Mouse (Mus musculus) neural tube, embryonic 14.5 days (tissue): ENCODE measurements at regions not wholly inside any gene's neighbourhood (a gene's known extent, or its start where the extent isn't known, plus 50 kb on each side); places are given as distances from the start of the nearest gene placed in this dataset.

Experiments used
- ATAC-seq: fragments of 200-750 bp; cut with Nextera tagmentation; 2 replicates; pipeline ENCODE4 v1.8.0; 2017; ENCODE audit warnings: low read depth, mild to moderate bottlenecking, moderate TSS enrichment, moderate library complexity
- H3K27ac ChIP-seq: fragments of 300-500 bp; sonication (generic); 2 replicates; pipeline ENCODE4 v1.5.1; 2014; ENCODE audit warnings: low read depth, mild to moderate bottlenecking, control low read depth, low read length, moderate library complexity, mixed read lengths
- H3K27me3 ChIP-seq: fragments of 300-500 bp; sonication (generic); 2 replicates; pipeline ENCODE4 v1.6.1; 2014; ENCODE audit warnings: low read length; ENCODE audit not compliant: control insufficient read depth, insufficient read depth
- H3K36me3 ChIP-seq: fragments of 300-500 bp; sonication (generic); 2 replicates; pipeline ENCODE4 v1.6.1; 2014; ENCODE audit warnings: low read length, mixed read lengths; ENCODE audit not compliant: control insufficient read depth, insufficient read depth
- H3K4me1 ChIP-seq: fragments of 300-500 bp; sonication (generic); 2 replicates; pipeline ENCODE4 v1.6.1; 2014; ENCODE audit warnings: low read length; ENCODE audit not compliant: control insufficient read depth, insufficient read depth
- H3K4me2 ChIP-seq: fragments of 300-500 bp; sonication (generic); 2 replicates; pipeline ENCODE4 v1.6.1; 2014; ENCODE audit warnings: mild to moderate bottlenecking, low read depth, low read length, control low read depth
- H3K4me3 ChIP-seq: fragments of 300-500 bp; sonication (generic); 2 replicates; pipeline ENCODE4 v1.5.1; 2014; ENCODE audit warnings: low read depth, low read length, control low read depth, mixed read lengths
- H3K9ac ChIP-seq: fragments of 300-500 bp; sonication (generic); replicated peaks from 2 replicates; pipeline ENCODE4 v1.6.1; 2014; ENCODE audit warnings: low read depth, mild to moderate bottlenecking, control low read depth, low read length, mixed read lengths
- H3K9me3 ChIP-seq: fragments of 300-500 bp; sonication (generic); 2 replicates; pipeline ENCODE4 v1.6.1; 2016; ENCODE audit warnings: low read length; ENCODE audit not compliant: control insufficient read depth
- WGBS: fragments of 180-500 bp; shearing (Covaris S2); extraction: QIAGEN DNeasy Blood & Tissue Kit; methylation state at CpG from one replicate; pipeline ENCODE4 v1.1.7; 2014; 5-methylcytosine and 5-hydroxymethylcytosine counted together

DNA sequence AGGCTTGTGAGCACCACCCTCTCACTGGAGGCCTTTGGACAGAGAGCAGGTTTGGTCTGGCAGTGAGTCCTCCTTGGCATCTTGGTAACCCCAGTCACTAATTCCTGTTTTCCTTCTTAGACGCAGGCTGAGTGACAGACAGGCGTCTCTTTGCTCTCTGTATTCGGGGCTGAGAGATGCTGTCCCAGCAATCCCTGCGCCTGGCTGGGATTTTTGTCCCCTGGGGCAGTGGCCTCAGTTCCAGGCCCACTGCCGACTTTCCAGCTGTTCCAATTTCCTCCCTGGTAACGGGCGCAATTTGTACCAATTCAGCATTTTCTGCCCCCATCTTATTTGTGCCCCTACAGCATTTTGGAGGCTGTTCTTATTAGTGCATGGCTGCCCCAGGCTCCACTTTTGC lies 118.5 kb upstream of the Irx6 start:
- no peaks in the 10 kb centered on the region for H3K36me3 ChIP-seq
- H3K4me2 ChIP-seq, result peak overlapping the region; percentile 2; the same call in 1 of the 2 replicates
- ATAC-seq, result no peak
- no peak overlapping the region; the same call in 1 of the 2 replicates for H3K9ac ChIP-seq
- H3K27me3 ChIP-seq, result no peaks in the 10 kb centered on the region
- H3K4me3 ChIP-seq, result no peak overlapping the region
- no peak overlapping the region for H3K27ac ChIP-seq
- 49% methylated on average over 7 of the region's 7 CpGs for WGBS
- no peaks in the 10 kb centered on the region for H3K9me3 ChIP-seq
- no peaks in the 10 kb centered on the region; the same call in 1 of the 2 replicates for H3K4me1 ChIP-seq

DNA sequence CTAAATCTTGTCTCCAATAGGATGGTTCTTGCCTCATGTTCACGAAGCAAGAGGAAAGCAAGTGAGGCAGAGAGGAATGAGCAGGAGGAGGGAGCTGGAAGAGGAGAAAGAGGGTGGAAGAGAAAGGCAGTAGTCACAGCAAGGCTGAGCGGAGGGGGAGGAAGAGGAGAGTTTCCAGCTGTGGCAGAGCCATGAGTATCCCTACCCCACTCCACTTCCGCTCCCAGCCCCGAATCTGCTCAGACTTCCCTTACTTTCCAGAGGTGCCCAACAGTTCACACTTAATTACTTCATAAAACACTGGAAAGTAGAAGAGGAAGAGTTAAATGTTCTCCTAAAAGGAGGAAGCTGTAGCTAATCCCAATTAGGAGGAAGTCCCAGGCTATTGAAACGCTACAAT lies 111.6 kb upstream of the Irx6 start:
- WGBS, result 59% methylated on average over 5 of the region's 5 CpGs
- H3K9me3 ChIP-seq, result no peaks in the 10 kb centered on the region

DNA sequence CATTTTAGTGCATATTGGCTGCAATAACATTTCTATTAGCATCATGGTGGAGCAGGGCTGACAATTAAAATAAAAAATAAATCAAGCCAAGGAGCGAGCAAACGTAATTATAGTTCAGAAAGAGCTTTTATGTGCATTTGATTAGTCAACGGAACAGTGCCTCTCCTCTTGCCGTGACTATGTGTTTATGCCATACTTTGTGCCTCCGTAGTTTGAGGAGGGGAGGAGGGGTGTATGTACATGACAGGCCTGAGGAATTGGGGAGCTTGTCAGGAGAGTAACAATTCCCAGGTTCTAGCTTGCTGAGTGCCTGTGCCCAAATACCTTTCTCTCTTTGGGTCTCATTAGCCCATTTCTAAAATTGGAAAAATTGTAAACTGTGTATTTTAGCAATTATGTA lies 111.1 kb upstream of the Irx6 start:
- Histone ChIP-seq H3K9me3 (no peaks in the 10 kb centered on the region), H3K4me3 (no peak overlapping the region), H3K4me1 (no peaks in the 10 kb centered on the region), H3K27ac (no peak overlapping the region), H3K4me2 (no peak overlapping the region), H3K36me3 (no peaks in the 10 kb centered on the region), H3K9ac (no peak overlapping the region), H3K27me3 (no peaks in the 10 kb centered on the region)
- 36% methylated on average over 5 of the region's 5 CpGs for WGBS
- ATAC-seq, result peak; percentile 44; the same call in 1 of the 2 replicates

More for the DNA sequence above, 111.6 kb upstream of the Irx6 start:
- no peak overlapping the region for H3K27ac ChIP-seq
- H3K36me3 ChIP-seq, result no peaks in the 10 kb centered on the region
- ATAC-seq, result peak; percentile 56; the same call in 1 of the 2 replicates
- H3K27me3 ChIP-seq, result no peaks in the 10 kb centered on the region
- H3K4me1 ChIP-seq, result no peaks in the 10 kb centered on the region
- no peak overlapping the region for H3K4me2 ChIP-seq
- H3K4me3 ChIP-seq, result no peak overlapping the region
- H3K9ac ChIP-seq, result no peak overlapping the region

DNA sequence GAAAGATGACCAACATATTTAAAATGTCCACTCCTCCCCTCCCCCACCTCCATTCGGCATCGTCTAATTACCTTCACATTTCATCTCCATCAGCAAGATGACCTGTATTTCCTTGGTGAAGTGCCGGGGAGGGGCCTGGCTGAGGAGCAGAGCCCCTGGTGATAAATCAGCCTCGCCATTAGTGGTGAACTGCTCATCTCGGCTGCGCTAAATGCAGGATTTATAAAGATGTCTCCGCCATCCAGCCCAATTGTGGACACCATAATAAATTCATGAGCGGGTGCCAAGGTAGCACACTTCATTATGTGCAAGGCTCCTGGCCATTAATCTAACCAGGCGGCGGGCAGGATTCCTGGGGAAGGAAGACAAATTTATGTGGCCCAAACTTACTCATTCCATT lies 104.4 kb upstream of the Irx6 start:
- Histone ChIP-seq H3K36me3 (no peaks in the 10 kb centered on the region), H3K4me3 (no peak overlapping the region), H3K4me1 (no peaks in the 10 kb centered on the region), H3K9ac (no peak overlapping the region), H3K4me2 (peak overlapping the region; percentile 11; the same call in 1 of the 2 replicates), H3K9me3 (no peaks in the 10 kb centered on the region), H3K27ac (no peak overlapping the region), H3K27me3 (no peaks in the 10 kb centered on the region)
- ATAC-seq, result peak; percentile 70; the same call in 1 of the 2 replicates
- 31% methylated on average over 10 of the region's 10 CpGs for WGBS

DNA sequence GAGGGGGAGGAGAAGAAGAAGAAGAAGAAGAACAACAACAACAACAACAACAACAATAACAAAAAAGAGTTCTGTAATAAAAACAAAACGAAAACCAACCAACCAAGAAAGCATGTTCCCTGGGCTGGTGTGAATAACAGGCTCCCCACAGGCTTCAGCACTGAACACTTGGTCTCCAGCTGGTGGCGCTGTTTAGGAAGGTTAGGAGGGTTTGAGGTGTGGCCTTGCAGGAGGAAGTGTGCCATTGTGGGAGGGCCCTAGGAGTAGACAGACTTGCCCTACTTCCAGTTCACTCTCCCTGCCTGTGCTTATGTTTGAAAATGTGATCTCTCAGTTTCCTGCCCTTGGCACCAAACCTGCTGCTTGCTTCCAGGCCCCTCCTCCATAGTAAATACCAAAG lies 94.6 kb upstream of the Irx6 start:
- 68% methylated on average over 2 of the region's 2 CpGs for WGBS

DNA sequence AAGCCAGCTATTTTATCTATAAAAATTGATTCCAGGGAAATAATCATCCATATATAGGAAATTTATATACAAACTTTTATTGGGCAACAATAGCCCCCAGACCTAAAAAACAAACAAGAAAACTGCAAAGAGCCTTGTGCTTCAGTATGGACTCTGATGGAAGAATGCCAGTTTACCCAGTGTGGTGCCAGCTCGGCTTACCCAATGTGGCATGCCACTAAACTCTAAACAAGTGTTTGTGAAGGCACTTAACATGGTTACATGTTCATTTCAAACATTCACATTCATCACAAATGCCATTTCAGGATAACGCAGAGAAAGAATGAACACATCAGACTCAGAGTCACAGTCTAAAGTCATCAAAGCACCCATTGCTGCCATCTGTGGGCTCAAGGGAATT lies 93.0 kb upstream of the Irx6 start:
- Histone ChIP-seq H3K4me2 (no peak overlapping the region), H3K36me3 (no peaks in the 10 kb centered on the region), H3K27me3 (no peaks in the 10 kb centered on the region), H3K27ac (no peak overlapping the region), H3K4me1 (no peaks in the 10 kb centered on the region), H3K9me3 (no peaks in the 10 kb centered on the region), H3K4me3 (no peak overlapping the region), H3K9ac (no peak overlapping the region)
- ATAC-seq, result no peak
- WGBS, result 84% methylated on average over 2 of the region's 2 CpGs

More for the DNA sequence above, 94.6 kb upstream of the Irx6 start:
- H3K4me2 ChIP-seq, result no peak overlapping the region
- no peak overlapping the region for H3K27ac ChIP-seq
- H3K4me3 ChIP-seq, result no peak overlapping the region
- H3K27me3 ChIP-seq, result no peaks in the 10 kb centered on the region
- no peaks in the 10 kb centered on the region for H3K36me3 ChIP-seq
- no peaks in the 10 kb centered on the region for H3K4me1 ChIP-seq
- H3K9ac ChIP-seq, result no peak overlapping the region
- H3K9me3 ChIP-seq, result no peaks in the 10 kb centered on the region
- no peak for ATAC-seq

DNA sequence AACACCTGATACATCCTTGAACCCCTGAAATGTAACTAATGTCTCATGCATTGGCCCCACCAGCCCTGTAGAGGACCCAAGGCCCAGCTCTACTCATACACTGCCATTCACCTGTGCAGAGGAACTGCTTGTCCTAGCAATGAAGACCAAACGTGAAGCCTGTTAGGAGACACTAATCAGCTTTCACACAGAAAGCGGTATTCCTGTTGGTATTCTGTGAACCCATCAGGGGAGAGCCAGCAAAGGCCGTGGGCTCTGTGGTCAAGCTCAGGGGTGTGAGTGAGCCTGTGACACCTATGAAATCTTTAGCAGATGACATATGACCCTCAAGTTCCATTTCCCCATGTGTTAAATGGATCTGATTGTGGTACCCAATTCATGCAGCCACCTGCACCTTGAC lies 73.3 kb upstream of the Irx6 start:
- H3K4me3 ChIP-seq, result no peak overlapping the region
- no peaks in the 10 kb centered on the region for H3K36me3 ChIP-seq
- H3K4me1 ChIP-seq, result no peaks in the 10 kb centered on the region
- H3K27me3 ChIP-seq, result no peaks in the 10 kb centered on the region
- H3K4me2 ChIP-seq, result no peak overlapping the region
- H3K9ac ChIP-seq, result no peak overlapping the region
- no peak overlapping the region for H3K27ac ChIP-seq
- H3K9me3 ChIP-seq, result no peaks in the 10 kb centered on the region
- 91% methylated on average over 3 of the region's 3 CpGs for WGBS
- ATAC-seq, result no peak

DNA sequence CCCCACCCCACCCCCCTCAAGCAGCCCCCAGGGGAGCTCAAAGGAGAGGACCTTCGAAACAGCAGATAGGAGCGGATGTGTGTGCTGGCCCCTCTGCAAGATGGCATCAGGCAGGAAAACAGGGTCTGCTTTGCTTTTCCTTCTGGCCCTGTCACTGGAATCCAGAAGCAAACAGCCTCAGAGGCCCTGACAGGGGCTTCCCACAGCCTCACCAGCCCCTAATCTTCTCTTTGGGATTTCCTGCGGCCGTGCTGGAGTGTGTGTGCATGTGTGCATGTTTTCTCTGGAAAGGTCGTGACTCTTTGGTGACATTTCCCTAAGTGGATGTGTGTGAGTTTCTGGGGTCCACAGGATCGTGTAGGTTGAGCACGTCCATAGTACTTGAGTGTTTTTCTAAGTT lies 71.1 kb upstream of the Irx6 start:
- WGBS, result 82% methylated on average over 7 of the region's 7 CpGs
- H3K9ac ChIP-seq, result no peak overlapping the region
- no peak for ATAC-seq

DNA sequence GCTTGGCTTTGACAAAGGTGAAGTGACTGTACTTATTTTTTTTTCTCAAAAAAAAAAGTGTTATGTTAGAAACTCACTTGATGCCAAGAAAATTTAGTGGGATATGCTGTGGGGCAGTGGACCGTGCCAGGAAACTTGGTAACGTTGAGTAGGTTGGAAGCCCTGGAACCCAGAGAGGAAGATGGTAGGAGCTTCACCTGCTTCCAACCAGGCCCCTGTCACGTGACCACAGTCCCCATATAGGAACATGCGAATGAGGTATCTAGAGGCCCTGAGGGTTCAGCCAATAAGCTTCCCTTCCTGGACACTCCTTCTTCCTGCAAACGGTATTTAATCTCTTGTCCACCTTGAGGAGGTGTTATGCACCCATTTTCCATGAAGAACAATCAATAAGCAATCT lies 68.5 kb upstream of the Irx6 start:
- 93% methylated on average over 5 of the region's 5 CpGs for WGBS
- no peak for ATAC-seq
- no peaks in the 10 kb centered on the region for H3K9me3 ChIP-seq
- no peaks in the 10 kb centered on the region for H3K36me3 ChIP-seq
- no peak overlapping the region for H3K4me2 ChIP-seq
- H3K27me3 ChIP-seq, result no peaks in the 10 kb centered on the region
- no peak overlapping the region for H3K27ac ChIP-seq
- no peaks in the 10 kb centered on the region for H3K4me1 ChIP-seq
- H3K9ac ChIP-seq, result no peak overlapping the region
- H3K4me3 ChIP-seq, result no peak overlapping the region

More for the DNA sequence above, 71.1 kb upstream of the Irx6 start:
- Histone ChIP-seq H3K4me1 (no peaks in the 10 kb centered on the region), H3K4me3 (no peak overlapping the region), H3K27ac (no peak overlapping the region), H3K9me3 (no peaks in the 10 kb centered on the region), H3K36me3 (no peaks in the 10 kb centered on the region), H3K4me2 (no peak overlapping the region), H3K27me3 (no peaks in the 10 kb centered on the region)

DNA sequence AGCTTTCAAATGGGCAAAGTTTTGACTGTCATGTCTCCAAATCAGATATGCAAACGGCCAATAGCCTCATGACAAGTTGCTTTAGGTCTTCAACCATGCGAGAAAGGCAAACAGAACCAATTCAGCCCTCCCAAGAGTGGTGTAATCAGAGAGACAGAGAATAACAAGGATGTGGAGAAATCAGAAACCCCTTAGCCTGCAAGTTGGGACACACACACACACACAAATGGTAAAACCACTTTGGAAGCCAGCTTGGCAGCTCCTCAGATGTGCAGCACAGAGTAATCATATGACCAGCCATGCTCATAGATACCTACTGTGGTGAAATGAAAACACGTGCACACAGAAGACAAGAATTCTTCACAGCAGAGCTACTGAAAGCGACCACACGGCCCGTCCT lies 66.5 kb upstream of the Irx6 start:
- no peak overlapping the region for H3K27ac ChIP-seq

More for the DNA sequence above, 66.5 kb upstream of the Irx6 start:
- Histone ChIP-seq H3K27me3 (no peaks in the 10 kb centered on the region), H3K36me3 (no peaks in the 10 kb centered on the region), H3K4me3 (no peak overlapping the region), H3K4me2 (no peak overlapping the region), H3K9me3 (no peaks in the 10 kb centered on the region), H3K9ac (no peak overlapping the region), H3K4me1 (no peaks in the 10 kb centered on the region)
- WGBS, result 84% methylated on average over 6 of the region's 6 CpGs
- ATAC-seq, result no peak
